Mouse (Mus musculus) WW6 (cell line): ENCODE results near the gene Naif1.

ENCODE experiments used
- DNase-seq: peaks from one replicate; pipeline ENCODE4 v3.0.0-alpha.2; 2013; ENCODE audit warnings: low read depth, low spot score

Gene Naif1

DNA sequence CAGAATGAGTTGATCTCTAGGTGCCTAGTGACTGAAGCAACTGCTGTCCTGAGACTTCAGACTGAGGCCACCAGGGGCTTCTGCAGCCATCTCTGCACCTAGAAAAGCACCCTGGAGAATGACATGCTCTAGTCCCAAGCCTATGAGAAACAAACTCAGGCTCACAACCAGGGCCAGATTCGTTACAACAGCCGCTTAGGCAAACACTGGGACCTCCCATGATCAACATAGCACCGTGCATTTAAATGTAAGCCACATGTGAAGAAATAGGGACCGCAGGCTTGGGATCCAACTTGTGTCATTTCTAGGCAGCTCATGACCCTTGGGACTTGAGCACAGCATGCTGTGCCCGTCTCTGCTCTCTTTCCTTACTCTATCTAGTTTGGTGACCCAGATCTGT is 22.5 kb upstream of the Naif1 start:
- no peak for DNase-seq

DNA sequence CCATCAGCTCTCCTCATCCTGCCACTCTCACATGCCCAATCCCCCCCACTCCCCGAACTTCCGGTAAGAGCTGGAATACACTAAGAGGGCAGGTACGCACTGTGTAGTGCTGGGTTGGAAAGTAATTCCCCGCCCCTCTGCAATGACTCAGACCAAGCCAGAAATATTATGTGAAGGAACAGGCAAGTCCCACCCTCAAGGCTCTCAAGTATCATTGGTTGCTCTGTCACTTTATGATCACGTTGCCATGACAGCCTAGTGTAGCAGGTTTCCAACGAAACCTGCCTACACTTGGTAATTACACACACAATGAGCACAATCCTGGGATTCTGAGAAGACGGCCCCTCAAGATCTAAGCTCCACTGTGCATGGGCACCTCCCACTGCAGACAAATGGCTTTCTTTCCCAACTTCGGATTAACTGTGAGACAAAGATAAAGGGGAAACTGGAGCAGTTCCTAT is 22.0 kb upstream of the Naif1 start:
- DNase-seq: no peak

DNA sequence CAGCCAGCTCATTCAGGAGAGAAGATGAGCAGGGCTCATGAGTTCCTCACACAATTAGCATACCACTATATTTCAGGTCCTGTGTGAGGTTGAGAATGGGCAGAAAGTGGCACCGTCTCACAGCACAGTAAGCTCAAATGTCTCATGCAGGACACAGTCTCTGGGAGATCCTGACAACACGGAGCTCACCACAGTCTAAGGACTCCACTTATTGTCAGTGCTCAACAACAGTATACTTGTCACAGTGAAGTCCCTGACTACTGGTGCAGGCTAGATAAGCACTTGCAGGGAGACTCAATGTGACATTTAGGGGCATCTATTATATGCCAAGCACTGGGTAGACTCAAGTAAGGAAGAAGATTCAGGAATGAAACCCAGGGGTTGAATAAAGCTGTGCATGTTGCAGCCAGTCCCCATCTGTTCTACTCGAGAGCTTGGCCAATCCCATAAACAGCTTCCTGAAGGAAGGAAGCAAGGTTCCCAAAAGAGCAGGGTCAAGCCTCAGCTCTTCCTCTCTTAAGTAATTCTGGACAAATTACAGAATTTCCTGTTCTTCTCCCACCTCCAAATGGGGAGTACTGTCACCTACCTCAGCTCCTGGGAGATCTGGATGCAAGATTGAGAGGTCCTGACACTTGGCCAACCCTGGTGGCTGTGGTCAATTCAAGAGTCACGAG is 20.9 kb upstream of the Naif1 start:
- DNase-seq: no peak

DNA sequence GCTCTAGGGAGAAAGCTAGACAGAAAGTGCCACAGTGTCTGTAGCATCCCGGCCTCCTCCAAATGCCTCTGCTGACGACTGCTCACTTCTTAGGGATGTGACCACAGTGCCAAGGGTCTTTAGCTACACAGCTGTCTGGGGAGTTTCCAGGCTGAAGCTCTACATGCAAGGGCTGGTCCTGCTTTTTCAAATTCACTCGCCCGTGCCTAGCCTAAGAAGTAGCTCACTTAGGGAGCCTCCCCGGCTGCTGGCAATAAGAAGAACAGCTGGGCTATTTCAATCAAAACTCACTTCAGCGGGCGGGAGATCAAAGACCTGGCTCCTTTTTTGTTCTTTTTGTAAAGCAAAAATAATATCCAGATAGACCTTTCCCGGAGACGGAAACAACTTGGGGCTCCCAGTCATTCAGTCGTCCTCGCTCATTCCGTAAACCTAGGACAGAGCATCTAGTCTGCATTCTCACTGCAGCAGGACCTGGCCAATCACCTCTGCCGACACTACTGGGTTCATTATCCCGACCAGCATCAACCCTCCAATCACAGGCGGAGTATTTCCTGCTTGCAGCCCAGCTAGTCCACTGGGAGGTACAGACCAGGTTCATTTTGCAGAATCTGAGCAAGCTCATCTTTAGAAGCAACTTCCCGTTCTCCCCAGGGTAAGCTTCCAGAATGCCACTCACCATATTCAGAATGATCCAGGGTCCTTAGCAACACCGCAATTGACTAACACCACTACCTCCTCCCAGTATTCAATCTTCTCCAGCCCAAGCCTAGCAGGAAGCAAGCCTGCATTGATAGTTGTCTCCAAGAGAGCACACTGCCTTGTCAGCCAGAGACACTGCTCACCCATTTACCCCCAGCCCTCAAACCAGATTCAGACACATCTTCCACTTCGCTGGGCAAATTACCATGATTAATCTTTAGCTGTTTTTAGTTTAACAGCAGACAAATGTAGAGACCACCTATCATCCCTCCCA is 19.3 kb upstream of the Naif1 start:
- DNase-seq: peak; percentile 54

DNA sequence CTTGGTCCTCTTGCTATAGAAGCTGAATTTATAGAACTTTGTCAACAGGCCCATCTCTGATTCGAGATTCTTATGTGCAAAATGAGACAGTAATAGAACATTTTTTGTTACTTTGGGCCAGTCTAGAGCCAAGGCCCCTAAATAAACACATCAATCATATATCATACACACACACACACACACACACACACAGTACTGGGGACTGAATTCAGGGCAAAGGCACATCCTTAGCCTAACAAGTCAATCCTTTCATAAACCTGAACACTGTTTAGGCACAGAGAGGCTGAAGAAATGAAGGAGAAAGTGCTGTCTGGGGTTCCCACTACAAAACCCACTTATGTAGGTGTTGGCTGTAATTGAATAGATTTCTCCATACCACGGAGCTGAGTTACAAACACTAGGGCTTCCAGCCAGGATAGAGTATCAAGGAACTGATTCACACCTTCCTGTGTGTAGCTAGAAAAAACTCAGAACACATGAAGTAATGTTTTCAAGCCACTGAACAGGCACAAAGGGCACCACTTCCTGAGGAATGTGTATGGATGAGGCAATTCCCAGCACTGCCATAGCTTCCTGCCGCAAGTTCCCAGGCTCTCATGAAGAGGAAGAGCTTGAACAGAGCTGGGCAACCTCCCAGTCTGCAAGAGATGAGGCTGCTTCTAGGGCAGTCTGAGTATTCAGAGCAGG is 13.4 kb upstream of the Naif1 start:
- no peak for DNase-seq

DNA sequence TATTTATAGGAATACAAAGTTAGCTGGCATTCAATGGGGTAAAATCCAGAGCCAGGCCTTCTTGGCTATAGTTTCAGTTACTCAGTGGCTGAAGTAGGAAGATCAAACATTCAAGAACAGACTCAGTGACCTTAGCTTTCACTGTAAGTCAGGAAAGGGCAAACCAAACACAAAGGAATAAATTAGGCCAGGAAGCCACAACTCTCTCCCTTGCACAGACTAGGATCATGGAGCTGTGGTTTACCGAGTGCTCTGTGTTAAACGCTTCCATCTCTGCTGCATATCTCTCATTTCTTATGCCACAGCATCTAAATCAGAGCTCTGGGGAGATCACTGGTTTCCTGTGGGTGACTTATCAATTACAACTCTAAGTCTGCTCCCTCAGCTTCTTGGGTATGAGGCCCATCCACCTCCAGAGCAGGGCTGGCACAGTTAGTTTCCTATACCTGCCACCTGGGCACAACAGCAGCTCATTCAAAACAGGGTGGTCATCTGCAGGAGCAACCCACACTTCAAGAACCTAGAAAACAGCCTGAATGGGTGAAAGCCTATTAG is 12.6 kb upstream of the Naif1 start:
- no peak for DNase-seq

DNA sequence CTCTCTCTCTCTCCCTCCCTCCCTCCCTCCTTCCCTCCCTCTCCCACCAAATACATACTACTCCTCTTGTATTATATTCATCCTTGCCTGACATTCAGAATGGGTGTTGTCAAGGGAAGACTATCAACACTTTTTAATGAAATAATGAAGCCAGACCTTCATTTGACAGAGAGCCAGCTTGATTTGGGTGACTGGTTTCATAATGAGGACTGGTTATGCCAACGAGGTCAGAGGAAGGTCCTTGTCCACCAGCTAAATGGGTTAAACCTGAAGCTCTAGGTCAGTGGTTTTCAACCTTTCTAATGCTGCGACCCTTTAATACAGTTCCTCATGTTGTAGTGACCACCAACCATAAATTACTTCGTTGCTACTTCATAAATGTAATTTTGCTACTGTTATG is 11.5 kb upstream of the Naif1 start:
- DNase-seq: no peak

DNA sequence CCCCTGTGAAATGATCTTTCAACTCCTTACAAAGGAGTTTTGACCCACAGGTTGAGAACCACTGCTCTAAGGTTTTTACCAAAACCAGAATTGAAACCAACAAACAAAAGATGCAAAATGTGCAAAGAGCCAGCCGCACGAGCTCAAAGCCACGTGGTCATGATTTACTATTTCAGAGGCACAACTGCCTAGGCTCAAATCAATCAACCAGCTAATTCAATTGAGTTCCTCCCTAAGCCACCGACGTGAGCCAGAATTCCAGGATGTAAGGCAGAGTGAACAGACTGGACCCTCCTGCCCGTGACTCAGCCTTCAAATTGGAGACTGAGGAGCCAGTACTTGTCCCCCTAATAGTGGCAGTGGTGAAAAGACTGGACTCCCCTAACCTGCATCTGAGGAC is 11.1 kb upstream of the Naif1 start:
- DNase-seq: no peak

DNA sequence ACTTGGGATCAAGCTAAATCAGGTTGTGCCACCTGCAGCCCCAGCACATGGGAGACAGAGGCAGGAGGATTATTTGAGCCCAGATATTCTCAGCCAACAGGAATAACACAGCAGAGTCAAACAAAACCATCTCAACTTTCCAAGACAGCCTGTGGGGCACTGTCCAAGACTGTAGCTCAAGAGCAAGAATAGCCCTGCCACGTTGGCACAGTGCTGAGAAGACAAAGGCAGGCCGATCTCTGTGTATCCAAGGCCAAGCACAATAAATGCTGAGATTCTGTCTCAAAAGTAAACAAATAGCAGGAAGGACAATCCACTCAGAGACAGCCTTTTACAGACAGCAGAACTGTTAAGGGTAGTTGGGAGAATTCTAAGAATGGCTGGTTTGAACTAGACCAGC is 10.1 kb upstream of the Naif1 start:
- no peak for DNase-seq

DNA sequence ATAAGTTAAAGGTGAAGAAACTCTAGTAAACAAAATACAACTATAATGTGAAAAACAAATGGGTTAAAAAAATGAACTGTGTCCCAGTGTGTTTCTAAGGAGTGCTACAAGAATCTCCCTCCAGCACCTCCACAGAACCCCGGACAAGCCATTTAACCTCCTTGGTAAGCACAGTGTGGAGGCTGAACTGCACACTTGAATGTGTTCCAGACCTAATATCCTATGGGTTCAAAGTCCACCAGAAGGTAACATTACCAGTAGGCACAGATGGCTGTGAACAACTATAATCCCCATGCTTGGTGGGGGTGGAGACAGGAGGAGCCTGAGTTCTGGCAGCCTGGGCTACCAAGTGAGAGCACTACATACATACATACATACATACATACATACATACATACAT is 9.6 kb upstream of the Naif1 start:
- no peak for DNase-seq

DNA sequence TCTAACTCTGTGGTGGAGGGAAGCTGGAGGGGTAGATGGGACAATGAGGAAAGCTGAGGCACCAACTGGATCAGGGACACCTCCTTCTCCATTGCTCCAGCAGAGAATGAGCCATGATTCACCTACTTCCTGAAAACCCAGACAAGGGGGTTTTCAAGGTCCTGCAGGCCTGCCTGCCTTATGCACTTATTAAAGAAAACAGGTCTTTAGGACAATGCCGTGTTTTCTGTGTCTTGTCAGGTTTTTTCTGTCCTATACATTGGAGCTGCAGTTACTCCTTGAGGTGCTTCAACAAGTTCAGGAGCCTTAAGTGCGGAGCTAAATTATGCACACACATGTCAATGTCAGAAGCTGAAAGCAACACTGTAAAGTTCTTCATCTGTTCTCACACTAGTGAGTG is 8.7 kb upstream of the Naif1 start:
- no peak for DNase-seq

DNA sequence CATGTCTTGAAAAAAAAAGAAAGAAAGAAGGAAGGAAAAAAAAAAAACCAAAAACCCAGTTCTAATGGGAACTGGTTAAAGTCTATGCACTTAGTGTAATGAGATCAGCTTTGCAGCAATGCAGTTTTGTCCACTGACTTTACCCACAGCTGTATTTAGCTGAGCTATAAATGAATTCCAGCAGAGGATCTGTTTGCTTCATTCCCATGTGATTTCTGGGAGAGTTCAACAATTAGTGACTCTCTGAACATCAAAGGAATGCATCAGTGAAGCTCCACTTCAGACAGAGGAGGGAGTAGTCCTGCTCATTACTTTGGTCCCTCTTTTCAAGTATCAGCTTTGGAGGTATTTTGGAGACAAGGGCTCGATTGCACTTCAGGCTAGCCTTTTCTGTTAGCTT is 4.7 kb upstream of the Naif1 start:
- DNase-seq: no peak

DNA sequence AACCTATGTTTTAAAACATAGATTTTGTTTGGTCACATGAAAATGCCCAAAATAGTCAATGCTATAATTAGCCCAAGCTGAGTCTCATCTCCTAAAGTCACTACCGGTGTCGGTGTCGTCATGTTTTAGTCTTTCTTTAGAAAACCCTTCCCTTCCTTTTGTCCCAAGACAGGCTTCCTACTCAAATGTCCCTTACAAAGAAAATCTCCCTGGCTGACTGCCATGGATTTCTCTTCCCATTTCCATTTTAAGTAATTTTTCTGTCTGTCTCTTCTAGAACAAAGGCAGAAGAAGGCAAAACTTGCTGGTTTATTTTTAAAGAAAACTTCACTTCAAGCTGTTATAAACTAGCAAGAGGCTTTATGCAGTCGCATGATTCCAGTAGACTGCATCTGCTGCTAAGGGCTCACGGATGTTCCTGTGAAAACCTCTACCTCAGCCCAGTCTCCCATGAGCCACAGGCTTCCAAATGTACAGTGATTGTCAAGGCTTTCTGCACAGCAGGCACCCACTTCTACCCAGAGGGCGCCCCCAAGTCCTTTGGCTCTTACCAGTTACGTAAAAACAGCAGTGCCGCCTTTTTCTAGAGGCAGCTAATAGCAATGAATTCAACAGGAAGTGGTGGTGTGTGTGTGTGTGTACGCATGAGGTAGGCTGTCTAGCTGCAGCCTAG is 2.9 kb upstream of the Naif1 start:
- no peak for DNase-seq

DNA sequence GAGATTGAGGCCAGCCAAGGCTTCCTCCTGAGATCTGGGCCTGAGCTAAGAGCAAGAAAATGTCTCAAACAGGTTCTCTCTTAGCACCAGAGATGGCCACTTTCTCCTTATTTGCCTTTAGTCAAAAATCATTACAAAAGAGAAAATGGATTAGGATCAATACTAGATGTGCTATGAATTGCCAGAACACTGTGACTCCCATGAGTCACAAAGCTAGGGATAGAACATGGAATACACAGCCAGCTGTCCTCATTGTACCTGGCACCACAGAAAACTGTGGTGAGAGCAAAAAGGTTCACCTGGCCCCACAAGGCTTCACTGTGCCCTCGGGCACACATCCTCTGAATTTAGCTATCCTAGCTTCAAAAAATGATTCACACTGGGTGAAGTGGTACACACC is 1.8 kb upstream of the Naif1 start:
- DNase-seq: no peak

DNA sequence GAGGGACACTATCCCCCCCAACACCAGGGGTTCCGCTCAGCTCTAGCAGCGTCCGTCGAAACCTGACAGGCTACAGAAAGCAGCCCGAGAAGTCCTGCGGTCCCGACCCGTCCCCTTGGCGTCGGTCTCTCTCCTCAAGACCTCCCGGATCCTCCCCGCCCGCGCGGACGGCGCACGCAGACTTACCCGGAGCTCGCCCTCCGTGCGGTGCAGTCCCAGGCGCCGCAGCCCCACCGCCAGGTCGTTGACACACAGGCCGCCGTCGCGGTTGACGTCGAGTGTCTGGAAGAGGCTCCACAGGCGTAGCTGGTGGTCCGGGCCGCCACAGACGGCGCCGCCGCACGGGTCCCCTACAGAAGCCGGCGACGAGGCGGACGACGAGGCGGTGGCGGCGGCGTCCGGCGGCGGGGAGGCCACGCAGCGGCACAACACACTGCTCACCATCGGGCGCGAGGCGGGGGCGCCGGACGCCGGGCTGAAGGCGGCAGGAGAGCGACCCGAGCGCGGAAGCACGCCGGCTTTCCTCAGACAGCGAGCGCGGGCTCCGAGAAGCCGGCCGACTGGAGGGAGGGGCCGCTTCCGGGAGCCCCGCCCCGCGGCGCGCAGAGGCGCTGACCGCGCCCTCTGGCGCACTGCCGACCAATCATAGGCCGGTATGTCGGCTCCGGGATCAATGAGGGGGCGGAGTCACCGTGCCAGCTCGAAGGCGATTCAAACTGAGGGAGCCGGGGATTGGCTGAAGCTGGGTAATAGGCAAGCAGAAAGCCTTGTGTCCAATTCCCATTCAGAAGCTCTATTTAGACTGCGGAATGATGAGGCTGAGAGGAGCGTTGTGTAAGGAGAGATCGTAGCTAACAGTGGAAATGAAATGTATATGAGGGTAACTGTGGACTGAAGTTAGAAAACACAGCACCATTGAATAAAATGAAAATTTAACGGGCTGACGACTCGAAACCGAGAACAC is 906 bp downstream of the Naif1 start, which contains the start of gene Slc25a25:
Slc25a25 (minus strand) TSS at position 565 of the 964 bp plus-strand sequence.
- DNase-seq: peak; percentile 95

DNA sequence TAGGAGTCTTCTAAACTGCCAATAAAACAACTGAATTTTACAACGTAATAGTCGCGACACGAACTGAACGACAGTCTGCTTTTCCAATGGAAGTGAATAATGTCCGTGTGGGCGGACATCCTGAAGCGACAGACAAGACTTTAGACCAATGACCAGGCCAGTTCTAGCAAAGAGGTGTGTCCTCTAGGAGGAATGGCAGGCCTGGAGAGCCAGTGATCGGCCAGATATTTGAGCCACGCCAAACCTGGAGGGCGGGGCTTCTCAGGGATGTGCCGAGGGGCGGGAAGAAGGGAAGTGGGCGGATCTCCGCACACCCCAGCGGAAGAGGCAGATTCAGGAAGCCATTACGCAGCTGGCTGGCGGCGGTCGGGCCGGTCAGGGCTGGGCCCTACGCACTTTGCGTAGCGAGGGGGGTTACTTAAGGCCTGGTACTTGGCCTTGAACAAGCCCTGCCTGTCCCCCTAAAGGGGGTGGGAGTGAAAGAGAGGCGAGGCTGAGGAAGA is 1.7 kb downstream of the Naif1 start:
- DNase-seq: peak; percentile 93

DNA sequence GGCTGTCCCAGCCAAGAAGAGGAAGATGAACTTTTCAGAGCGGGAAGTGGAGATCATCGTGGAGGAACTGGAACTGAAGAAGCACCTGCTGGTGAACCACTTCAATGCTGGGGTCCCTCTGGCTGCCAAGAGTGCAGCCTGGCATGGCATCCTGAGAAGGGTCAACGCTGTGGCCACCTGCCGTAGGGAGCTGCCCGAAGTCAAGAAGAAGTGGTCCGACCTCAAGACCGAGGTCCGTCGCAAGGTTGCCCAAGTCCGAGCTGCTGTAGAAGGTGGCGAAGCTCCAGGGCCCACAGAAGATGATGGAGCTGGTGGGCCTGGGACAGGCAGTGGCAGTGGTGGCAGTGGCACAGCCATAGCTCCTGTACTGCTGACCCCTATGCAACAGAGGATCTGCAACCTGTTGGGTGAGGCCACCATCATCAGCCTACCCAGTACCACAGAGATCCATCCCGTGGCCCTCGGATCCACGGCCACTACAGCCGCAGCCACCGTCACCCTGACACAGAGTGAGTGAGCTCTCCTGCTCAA is 2.2 kb downstream of the Naif1 start:
- no peak for DNase-seq

DNA sequence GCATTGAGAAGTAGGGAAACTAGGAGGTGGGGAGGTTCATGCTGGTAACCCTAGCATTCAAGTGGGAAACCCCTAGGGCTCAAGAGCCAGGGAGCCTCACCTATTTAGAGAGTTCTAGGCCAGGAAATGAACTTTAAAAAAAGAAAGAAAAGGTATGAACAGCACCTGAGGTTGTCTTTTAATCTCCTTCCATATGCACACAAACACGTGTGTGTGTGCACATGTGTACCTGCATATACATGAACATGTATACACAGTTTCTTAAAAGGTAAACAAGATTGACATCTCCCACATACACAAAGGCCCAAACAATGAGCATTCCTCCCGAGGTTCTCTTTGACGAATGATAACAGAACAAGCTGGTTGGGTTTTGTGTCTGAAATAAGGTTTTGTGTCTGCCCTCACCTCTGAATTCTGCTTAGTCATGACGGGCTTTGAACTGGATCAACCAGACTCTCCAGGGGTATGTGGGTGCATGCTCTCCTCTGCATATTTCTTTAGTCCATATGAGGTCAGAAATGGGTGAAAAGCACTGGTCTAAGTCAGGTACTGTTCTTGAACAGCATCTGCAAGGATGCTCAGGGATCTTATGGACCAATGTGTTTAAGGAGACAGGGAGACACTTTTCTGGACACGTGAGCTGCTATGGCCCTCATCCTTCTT is 3.5 kb downstream of the Naif1 start:
- no peak for DNase-seq

DNA sequence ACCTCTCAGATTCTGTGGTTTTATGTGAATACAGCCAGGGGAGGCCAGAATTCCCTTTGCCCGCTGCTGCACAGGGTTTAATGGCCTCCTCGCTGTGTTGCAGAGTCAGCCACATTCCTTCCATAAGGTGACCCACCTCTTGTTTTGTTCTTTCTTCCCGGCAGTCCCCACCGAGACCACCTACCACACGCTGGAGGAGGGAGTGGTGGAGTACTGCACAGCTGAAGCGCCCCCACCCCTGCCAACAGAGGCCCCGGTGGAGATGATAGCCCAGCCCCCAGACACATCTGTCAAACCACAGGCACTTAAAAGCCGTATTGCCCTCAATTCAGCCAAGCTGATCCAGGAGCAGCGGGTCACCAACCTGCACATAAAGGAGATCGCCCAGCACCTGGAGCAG is 4.4 kb downstream of the Naif1 start:
- DNase-seq: no peak
